Mouse (Mus musculus) ES-E14 (cell line): Measurements from ENCODE around the gene Nfkbia.

Experiments
- CHD2 ChIP-seq: IDR thresholded peaks from 2 replicates; pipeline ENCODE4 v1.6.1; 2014; ENCODE audit warnings: mild to moderate bottlenecking, low read depth, low read length, inconsistent platforms
- HCFC1 ChIP-seq: IDR thresholded peaks from 2 replicates; pipeline ENCODE4 v1.6.1; 2012; ENCODE audit warnings: low read length, inconsistent platforms, borderline replicate concordance; ENCODE audit not compliant: insufficient read depth
- MAFK ChIP-seq: IDR thresholded peaks from 2 replicates; pipeline ENCODE4 v1.6.1; 2014; ENCODE audit warnings: mild to moderate bottlenecking, low read depth, low read length, inconsistent platforms; ENCODE audit not compliant: insufficient read depth
- ZC3H11A ChIP-seq: IDR thresholded peaks from 2 replicates; pipeline ENCODE4 v1.6.1; 2012; ENCODE audit warnings: low read depth, mild to moderate bottlenecking, inconsistent platforms, low read length, borderline replicate concordance

DNA sequence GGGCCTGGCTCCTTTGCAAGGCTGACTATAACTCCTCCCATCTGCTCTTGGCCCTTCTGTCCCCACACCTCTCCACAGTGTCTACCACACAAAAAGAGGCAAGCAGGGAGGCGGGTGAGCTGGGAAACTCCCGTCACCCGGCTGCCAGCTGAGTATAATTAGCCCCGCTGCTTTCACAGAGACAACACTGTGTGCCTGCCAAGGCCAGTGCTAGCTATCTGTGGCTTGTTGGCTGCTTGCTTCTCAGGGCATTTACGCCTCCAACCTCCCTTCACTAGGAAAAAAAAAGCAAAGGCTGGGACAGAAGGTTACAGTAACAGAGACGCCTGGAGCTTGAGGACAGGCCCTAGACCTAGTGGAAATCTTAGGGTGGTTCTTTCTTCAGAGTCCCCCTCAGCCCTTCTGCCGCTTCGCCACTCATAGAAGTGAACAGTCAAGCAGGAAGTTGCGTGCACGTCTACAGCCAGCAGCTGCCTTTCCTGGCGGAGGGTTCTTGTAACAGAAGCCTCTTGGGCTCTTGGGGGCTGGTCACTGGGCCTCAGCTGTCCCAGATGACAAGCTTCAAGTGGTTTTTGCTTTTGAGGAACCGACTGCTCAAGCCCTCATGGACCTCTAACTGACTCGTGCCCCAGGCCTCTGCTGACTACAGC is 45.6 kb downstream of the Nfkbia start:
- no peak for TF ChIP-seq CHD2
- no peak for TF ChIP-seq MAFK
- TF ChIP-seq HCFC1 = no peak
- no peak for TF ChIP-seq ZC3H11A
